Mouse (Mus musculus) neural tube, embryonic 11.5 days (tissue): ENCODE data around the gene Klf6. TPM values are rescaled to one million over a fixed set of nuclear protein-coding genes. Genes with fewer than 3 reads are reported as not detected.

ENCODE experiments used
- ATAC-seq: fragments of 200-750 bp; cut with Nextera tagmentation; 2 replicates; pipeline ENCODE4 v1.8.0; 2017; ENCODE audit warnings: moderate number of reproducible peaks, mild to moderate bottlenecking, moderate TSS enrichment, moderate library complexity; ENCODE audit not compliant: insufficient read depth, low FRiP score, low TSS enrichment
- DNase-seq: peaks from one replicate; pipeline ENCODE4 v3.0.0-alpha.2; 2015; ENCODE audit warnings: low spot score
- H3K27ac ChIP-seq: fragments of 300-500 bp; sonication (generic); 2 replicates; pipeline ENCODE4 v1.5.1; 2014; ENCODE audit warnings: low read depth, mild to moderate bottlenecking, low read length
- H3K27me3 ChIP-seq: fragments of 300-500 bp; sonication (generic); 2 replicates; pipeline ENCODE4 v1.6.1; 2014; ENCODE audit warnings: mild to moderate bottlenecking, low read length, mixed read lengths; ENCODE audit not compliant: control insufficient read depth, insufficient read depth
- H3K36me3 ChIP-seq: fragments of 300-500 bp; sonication (generic); 2 replicates; pipeline ENCODE4 v1.6.1; 2014; ENCODE audit warnings: mild to moderate bottlenecking, low read length, moderate library complexity, mixed read lengths; ENCODE audit not compliant: control insufficient read depth, insufficient read depth
- H3K4me1 ChIP-seq: fragments of 300-500 bp; sonication (generic); 2 replicates; pipeline ENCODE4 v1.6.1; 2014; ENCODE audit warnings: low read length, mixed read lengths; ENCODE audit not compliant: control insufficient read depth, insufficient read depth
- H3K4me2 ChIP-seq: fragments of 300-500 bp; sonication (generic); 2 replicates; pipeline ENCODE4 v1.6.1; 2014; ENCODE audit warnings: low read depth, mild to moderate bottlenecking, moderate library complexity
- H3K4me3 ChIP-seq: fragments of 300-500 bp; sonication (generic); 2 replicates; pipeline ENCODE4 v1.5.1; 2014; ENCODE audit warnings: low read depth, low read length
- H3K9ac ChIP-seq: fragments of 300-500 bp; sonication (generic); 2 replicates; pipeline ENCODE4 v1.6.1; 2014; ENCODE audit warnings: mild to moderate bottlenecking, low read length
- H3K9me3 ChIP-seq: fragments of 300-500 bp; sonication (generic); 2 replicates; pipeline ENCODE4 v1.6.1; 2016; ENCODE audit warnings: low read length; ENCODE audit not compliant: control insufficient read depth
- WGBS: fragments of 180-500 bp; shearing (Covaris S2); extraction: QIAGEN DNeasy Blood & Tissue Kit; methylation state at CpG from one replicate; pipeline ENCODE4 v1.1.7; 2014; 5-methylcytosine and 5-hydroxymethylcytosine counted together
- polyA plus RNA-seq: library from polyadenylated mRNA; unstranded; fragments of >200 nt; fragmentation: Nextera tagmentation; extraction: Ambion mirVana; gene quantifications from 2 replicates; pipeline ENCODE4 v1.2.1, GENCODE M21; 2014

The Klf6 gene
- polyA plus RNA-seq, 1 experiment from 2014 or later: 55.7 TPM

- Histone ChIP-seq H3K4me3 (no peak overlapping the region), H3K27me3 (no peaks in the 10 kb centered on the region), H3K4me1 (no peaks in the 10 kb centered on the region), H3K27ac (no peak overlapping the region), H3K4me2 (no peak overlapping the region), H3K36me3 (no peaks in the 10 kb centered on the region), H3K9me3 (no peaks in the 10 kb centered on the region), H3K9ac (no peak overlapping the region)
- 77% methylated on average over 2 of the region's 2 CpGs for WGBS
- ATAC-seq: no peak
- DNase-seq: no peak
Measured at GRCm38 (mm10) chr13:5847736-5848135, 13.5 kb upstream of the Klf6 start.

DNA sequence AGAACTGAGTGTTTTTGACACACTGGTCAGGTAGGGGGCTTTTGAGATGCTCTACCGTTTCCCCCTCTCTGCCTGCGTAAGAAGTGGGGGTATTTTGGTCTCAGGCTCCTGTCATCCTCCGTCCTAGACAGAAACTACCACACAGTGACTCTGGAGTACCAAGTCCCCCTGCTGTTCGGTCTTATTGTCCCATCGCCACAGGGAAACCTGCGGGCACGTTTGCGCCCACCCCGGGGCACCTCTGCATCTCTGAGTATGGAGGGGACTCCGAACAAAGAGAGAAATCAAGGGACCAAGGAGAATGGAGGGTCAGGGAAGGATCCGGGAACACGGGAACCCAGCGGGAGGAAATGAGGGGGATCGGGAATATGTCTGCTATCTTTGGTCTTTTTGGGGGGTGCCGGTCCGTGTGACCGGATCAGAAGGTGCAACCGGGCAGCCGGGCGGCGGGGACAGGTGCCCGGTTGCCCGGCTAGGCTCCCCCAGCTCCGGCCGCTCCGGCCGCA, 578 bp upstream of the Klf6 start:
- Histone ChIP-seq H3K9ac (peak overlapping the region; percentile 76), H3K4me1 (0 out of 2 replicates have a peak, but pooled peaks cover 10% of the 10 kb centered on the region), H3K27me3 (no peaks in the 10 kb centered on the region), H3K27ac (peak overlapping the region; percentile 94), H3K9me3 (no peaks in the 10 kb centered on the region), H3K4me3 (peak overlapping the region; percentile 46), H3K36me3 (no peaks in the 10 kb centered on the region), H3K4me2 (peak overlapping the region; percentile 73)
- peak; percentile 56 for ATAC-seq
- DNase-seq: no peak
- WGBS: under 1% methylated on average over 22 of the region's 27 CpGs

- Histone ChIP-seq H3K4me1 (0 out of 2 replicates have a peak, but pooled peaks cover 10% of the 10 kb centered on the region), H3K9ac (peak overlapping the region; percentile 75), H3K4me2 (peak overlapping the region; percentile 71), H3K4me3 (peak overlapping the region; percentile 68), H3K27ac (peak overlapping the region; percentile 87), H3K27me3 (no peaks in the 10 kb centered on the region), H3K9me3 (no peaks in the 10 kb centered on the region), H3K36me3 (peaks cover 6% of the 10 kb centered on the region; the same call in 1 of the 2 replicates)
- ATAC-seq: no peak; the same call in 1 of the 2 replicates
- peak; percentile 36 for DNase-seq
- under 1% methylated on average over 20 of the region's 20 CpGs for WGBS
Measured at GRCm38 (mm10) chr13:5862003-5862625, 832 bp downstream of the Klf6 start.

GRCm38 (mm10) chr13:5862626-5863407, 1.5 kb downstream of the Klf6 start:
- 7% methylated on average over 16 of the region's 16 CpGs for WGBS

GRCm38 (mm10) chr13:5863408-5863891, 2.2 kb downstream of the Klf6 start:
- Histone ChIP-seq H3K4me3 (peak overlapping the region; percentile 68), H3K27me3 (no peaks in the 10 kb centered on the region), H3K4me1 (0 out of 2 replicates have a peak, but pooled peaks cover 10% of the 10 kb centered on the region), H3K36me3 (peaks cover 9% of the 10 kb centered on the region; the same call in 1 of the 2 replicates), H3K4me2 (peak overlapping the region; percentile 71), H3K9ac (peak overlapping the region; percentile 75), H3K27ac (0 out of 2 replicates have a peak overlapping the region, but pooled peaks have one; percentile 56), H3K9me3 (no peaks in the 10 kb centered on the region)
- ATAC-seq (no peak), DNase-seq (peak; percentile 33)
- 8% methylated on average over 5 of the region's 5 CpGs for WGBS

More at GRCm38 (mm10) chr13:5862626-5863407, 1.5 kb downstream of the Klf6 start:
- ATAC-seq: no peak
- H3K27ac ChIP-seq: peak overlapping the region; percentile 56; the same call in 1 of the 2 replicates
- peak overlapping the region; percentile 75 for H3K9ac ChIP-seq
- no peaks in the 10 kb centered on the region for H3K9me3 ChIP-seq
- no peaks in the 10 kb centered on the region for H3K27me3 ChIP-seq
- peak; percentile 23 for DNase-seq
- peak overlapping the region; percentile 71 for H3K4me2 ChIP-seq
- H3K4me3 ChIP-seq: peak overlapping the region; percentile 68
- peaks cover 9% of the 10 kb centered on the region; the same call in 1 of the 2 replicates for H3K36me3 ChIP-seq
- H3K4me1 ChIP-seq: 0 out of 2 replicates have a peak, but pooled peaks cover 10% of the 10 kb centered on the region

DNA sequence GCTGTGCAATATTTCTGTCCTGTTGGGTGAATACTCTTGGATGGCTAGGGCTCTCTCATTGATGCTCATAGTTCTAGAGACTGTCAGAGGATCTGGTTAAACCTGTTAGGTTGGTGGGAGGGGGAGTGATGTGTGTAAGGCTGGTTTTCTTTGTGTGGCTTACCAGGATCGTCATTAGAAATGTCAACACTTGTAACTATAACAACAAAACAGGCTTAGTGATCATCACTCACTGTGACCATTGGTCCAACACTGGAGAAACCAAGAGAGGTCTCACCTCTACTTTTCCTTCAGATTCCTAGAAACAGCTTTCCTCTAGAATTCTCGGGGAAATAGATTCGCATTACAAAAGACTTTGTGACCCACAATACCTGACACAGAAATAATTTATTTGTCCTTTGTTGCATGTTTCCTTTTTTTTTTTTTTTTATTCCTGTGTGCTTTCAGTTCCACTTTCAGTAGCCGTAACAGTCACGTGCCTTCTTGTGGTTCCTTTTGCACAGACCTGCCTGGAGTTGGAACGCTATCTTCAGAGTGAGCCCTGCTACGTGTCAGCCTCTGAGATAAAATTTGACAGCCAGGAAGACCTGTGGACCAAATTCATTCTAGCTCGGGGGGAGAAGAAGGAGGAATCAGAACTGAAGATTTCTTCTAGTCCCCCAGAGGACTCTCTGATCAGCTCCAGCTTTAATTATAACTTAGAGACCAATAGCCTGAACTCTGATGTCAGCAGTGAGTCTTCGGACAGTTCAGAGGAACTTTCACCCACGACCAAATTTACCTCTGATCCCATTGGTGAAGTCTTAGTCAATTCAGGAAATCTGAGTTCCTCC, 3.2 kb downstream of the Klf6 start:
- no peak for ATAC-seq
- WGBS: 69% methylated on average over 10 of the region's 10 CpGs
- H3K36me3 ChIP-seq: peaks cover 9% of the 10 kb centered on the region; the same call in 1 of the 2 replicates
- H3K9ac ChIP-seq: peak overlapping the region; percentile 47; the same call in 1 of the 2 replicates
- H3K4me1 ChIP-seq: 0 out of 2 replicates have a peak, but pooled peaks cover 10% of the 10 kb centered on the region
- H3K27ac ChIP-seq: no peak overlapping the region
- peak overlapping the region; percentile 68 for H3K4me3 ChIP-seq
- peak overlapping the region; percentile 44 for H3K4me2 ChIP-seq
- DNase-seq: no peak
- no peaks in the 10 kb centered on the region for H3K27me3 ChIP-seq
- no peaks in the 10 kb centered on the region for H3K9me3 ChIP-seq

DNA sequence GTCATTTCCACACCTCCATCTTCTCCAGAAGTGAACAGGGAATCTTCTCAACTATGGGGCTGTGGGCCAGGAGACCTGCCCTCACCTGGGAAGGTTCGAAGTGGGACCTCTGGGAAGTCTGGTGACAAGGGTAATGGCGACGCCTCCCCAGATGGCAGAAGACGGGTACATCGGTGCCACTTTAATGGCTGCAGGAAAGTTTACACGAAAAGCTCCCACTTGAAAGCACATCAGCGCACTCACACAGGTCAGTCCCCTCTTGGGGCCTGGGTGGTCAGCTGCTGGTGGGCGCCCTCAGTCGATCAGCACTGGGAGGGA, 3.8 kb downstream of the Klf6 start:
- Histone ChIP-seq H3K27me3 (no peaks in the 10 kb centered on the region), H3K4me2 (no peak overlapping the region)

GRCm38 (mm10) chr13:5866091-5866490, 4.8 kb downstream of the Klf6 start:
- Histone ChIP-seq H3K36me3 (peaks cover 9% of the 10 kb centered on the region; the same call in 1 of the 2 replicates), H3K4me2 (no peak overlapping the region), H3K9me3 (no peaks in the 10 kb centered on the region), H3K9ac (no peak overlapping the region), H3K4me1 (peaks cover 14% of the 10 kb centered on the region), H3K27me3 (no peaks in the 10 kb centered on the region), H3K4me3 (no peak overlapping the region), H3K27ac (no peak overlapping the region)
- ATAC-seq (no peak), DNase-seq (no peak)
- 84% methylated on average over 6 of the region's 6 CpGs for WGBS

More for the DNA sequence above, 3.8 kb downstream of the Klf6 start:
- Histone ChIP-seq H3K27ac (no peak overlapping the region), H3K9ac (no peak overlapping the region), H3K4me1 (0 out of 2 replicates have a peak, but pooled peaks cover 10% of the 10 kb centered on the region), H3K36me3 (peaks cover 9% of the 10 kb centered on the region; the same call in 1 of the 2 replicates), H3K9me3 (no peaks in the 10 kb centered on the region), H3K4me3 (no peak overlapping the region)
- DNase-seq (no peak), ATAC-seq (no peak)
- WGBS: 93% methylated on average over 9 of the region's 9 CpGs
